11 mouse cellular contexts compared by ENCODE assay signal in genomic region chr3:90639511-90640154, GRCm38 (mm10). TPM values are rescaled to one million over a fixed set of nuclear protein-coding genes. Genes with fewer than 3 reads are reported as not detected.
A peak's percentile ranks its signal among the peaks of the same experiment; 100 is the strongest.
DNase-seq lines count a peak whose midpoint lies in the region; ATAC-seq and TF ChIP-seq lines count a peak whose summit lies in the region.
"Had no signal": no experiment of that assay in that cellular context is flagged by ENCODE, and none has a peak within 500 bp of the region (broad histone marks: within the 10 kb centered on the region; RNA-seq: fewer than 3 reads in every experiment).

No protein-coding gene starts in this region.

- DNase-seq in forebrain, postnatal 0 days = no peak
- peak; percentile 41 for DNase-seq in neural tube, embryonic 10.5 days (ENCODE audit: extremely low spot score, low spot score)
- DNase-seq in retina, embryonic 14.5 days (ENCODE audit: low spot score) = peak; percentile 52
- DNase-seq in ovary, adult 18-20 months (ENCODE audit: low spot score) = no peak
- no peak for DNase-seq in left cerebral cortex, postnatal 25 days (ENCODE audit: low spot score in 2 of 2)

- intact Hi-C loops in left cerebral cortex, postnatal 25 days (cut with DNase I) = no loop called here

- no peaks in the 10 kb centered on the region for H3K9me3 ChIP-seq in forebrain, postnatal 0 days (ENCODE audit: low read length)
- H3K9me3 ChIP-seq in forebrain, embryonic 13.5 days (replicated peaks) = no peaks in the 10 kb centered on the region
- H3K9me3 ChIP-seq in neural tube, embryonic 15.5 days (replicated peaks) = no peaks in the 10 kb centered on the region
- H3K9me3 ChIP-seq: limb, embryonic 12.5 days had no signal

- H3K27ac ChIP-seq in forebrain, postnatal 0 days (ENCODE audit: low read depth, low read length) = no peak overlapping the region
- H3K27ac ChIP-seq in forebrain, embryonic 13.5 days = no peak overlapping the region
- H3K27ac ChIP-seq in neural tube, embryonic 15.5 days (replicated peaks) = no peak overlapping the region
- H3K27ac ChIP-seq: limb, embryonic 12.5 days had no signal

- H3K27me3 ChIP-seq in forebrain, postnatal 0 days (ENCODE audit: insufficient read depth, low read length) = no peaks in the 10 kb centered on the region
- H3K27me3 ChIP-seq in forebrain, embryonic 13.5 days = no peaks in the 10 kb centered on the region
- no peaks in the 10 kb centered on the region for H3K27me3 ChIP-seq in neural tube, embryonic 15.5 days (replicated peaks)

- no peaks in the 10 kb centered on the region for H3K4me1 ChIP-seq in forebrain, postnatal 0 days (ENCODE audit: insufficient read depth)
- H3K4me1 ChIP-seq in forebrain, embryonic 13.5 days = no peaks in the 10 kb centered on the region
- no peaks in the 10 kb centered on the region for H3K4me1 ChIP-seq in neural tube, embryonic 15.5 days
- H3K4me1 ChIP-seq: limb, embryonic 12.5 days had no signal

- ATAC-seq in forebrain, postnatal 0 days = no peak
- no peak for ATAC-seq in forebrain, embryonic 13.5 days
- no peak for ATAC-seq in neural tube, embryonic 15.5 days (ENCODE audit: low FRiP score)
- peak; percentile 80 for ATAC-seq in erythroblast, adult 5-6 weeks (replicated peaks; ENCODE audit: low FRiP score, poor library complexity, severe bottlenecking)

- H3K36me3 ChIP-seq in forebrain, postnatal 0 days (ENCODE audit: insufficient read depth) = no peaks in the 10 kb centered on the region
- H3K36me3 ChIP-seq in forebrain, embryonic 13.5 days (ENCODE audit: poor library complexity, severe bottlenecking) = no peaks in the 10 kb centered on the region
- H3K36me3 ChIP-seq in neural tube, embryonic 15.5 days = no peaks in the 10 kb centered on the region
- H3K36me3 ChIP-seq: limb, embryonic 12.5 days had no signal

- H3K4me3 ChIP-seq in forebrain, postnatal 0 days (ENCODE audit: low read depth, low read length) = no peak overlapping the region
- no peak overlapping the region for H3K4me3 ChIP-seq in forebrain, embryonic 13.5 days
- H3K4me3 ChIP-seq in neural tube, embryonic 15.5 days (replicated peaks) = no peak overlapping the region
- H3K4me3 ChIP-seq: limb, embryonic 12.5 days had no signal

- H3K4me2 ChIP-seq in forebrain, postnatal 0 days (ENCODE audit: low read depth) = no peak overlapping the region
- H3K4me2 ChIP-seq in forebrain, embryonic 13.5 days = no peak overlapping the region
- H3K4me2 ChIP-seq in neural tube, embryonic 15.5 days = no peak overlapping the region
- H3K4me2 ChIP-seq: limb, embryonic 12.5 days had no signal

- 57% methylated on average over 7 of the region's 7 CpGs for WGBS in forebrain, postnatal 0 days
- WGBS in forebrain, embryonic 13.5 days = 51% methylated on average over 7 of the region's 7 CpGs
- 52% methylated on average over 7 of the region's 7 CpGs for WGBS in neural tube, embryonic 15.5 days

- H3K9ac ChIP-seq in forebrain, postnatal 0 days = no peak overlapping the region
- no peak overlapping the region for H3K9ac ChIP-seq in forebrain, embryonic 13.5 days
- H3K9ac ChIP-seq in neural tube, embryonic 15.5 days (replicated peaks) = no peak overlapping the region
- H3K9ac ChIP-seq: limb, embryonic 12.5 days had no signal

- TF ChIP-seq CTCF in forebrain, postnatal 0 days (IDR thresholded peaks at IDR 0.05; ENCODE audit: low read depth) = peak; percentile 59

RNA-seq across cellular contexts. Expression of gene S100a7a, which starts 14.2 kb away (rescaled TPM):
- total RNA-seq in forebrain, postnatal 0 days (2014; rRNA removed) = 0.19 and 0.23 TPM in 2 replicates
- not detected in 2 replicates for polyA plus RNA-seq in forebrain, postnatal 0 days (2015; fragmentation: Nextera tagmentation; extraction: Ambion mirVana)
- polyA plus RNA-seq in forebrain, embryonic 13.5 days (2015; fragmentation: Nextera tagmentation; extraction: Ambion mirVana) = 0.26 TPM in 1 of 2 replicates, not detected in the other
- not detected in 2 replicates for polyA plus RNA-seq in neural tube, embryonic 15.5 days (2015; fragmentation: Nextera tagmentation; extraction: Ambion mirVana)
- total RNA-seq in erythroblast, adult 5-6 weeks (2015; ENCODE audit: low replicate concordance) = not detected in 2 replicates
- total RNA-seq in erythroblast, adult 5-6 weeks (2017; ENCODE audit: low replicate concordance) = not detected in 2 replicates
- under 1 TPM; 0.69 to 0.94 TPM for total RNA-seq in left cerebral cortex, postnatal 25 days (2021)
- polyA plus RNA-seq: limb, embryonic 12.5 days; stomach, embryonic 14.5 days had no signal

RNA-seq across cellular contexts. Expression of gene S100a6, which starts 27.0 kb away (rescaled TPM):
- total RNA-seq in forebrain, postnatal 0 days (2014; rRNA removed) = 17.9 and 18.1 TPM in 2 replicates
- 34.9 and 40.7 TPM in 2 replicates for polyA plus RNA-seq in forebrain, postnatal 0 days (2015; fragmentation: Nextera tagmentation; extraction: Ambion mirVana)
- 15.4 and 23.8 TPM in 2 replicates for polyA plus RNA-seq in forebrain, embryonic 13.5 days (2015; fragmentation: Nextera tagmentation; extraction: Ambion mirVana)
- polyA plus RNA-seq in neural tube, embryonic 15.5 days (2015; fragmentation: Nextera tagmentation; extraction: Ambion mirVana) = 43.6 and 90.4 TPM in 2 replicates
- total RNA-seq in erythroblast, adult 5-6 weeks (2015; ENCODE audit: low replicate concordance) = 246 and 247 TPM in 2 replicates
- total RNA-seq in erythroblast, adult 5-6 weeks (2017; ENCODE audit: low replicate concordance) = 99.2 and 118 TPM in 2 replicates
- total RNA-seq in left cerebral cortex, postnatal 25 days (2021) = 10 to 100 TPM; 24.6 to 31.1 TPM

RNA-seq across cellular contexts. Expression of gene S100a8, which starts 29.1 kb away (rescaled TPM):
- total RNA-seq in forebrain, postnatal 0 days (2014; rRNA removed) = 6.7 and 15.1 TPM in 2 replicates
- 4.3 and 13.9 TPM in 2 replicates for polyA plus RNA-seq in forebrain, postnatal 0 days (2015; fragmentation: Nextera tagmentation; extraction: Ambion mirVana)
- 1.8 and 2.8 TPM in 2 replicates for polyA plus RNA-seq in forebrain, embryonic 13.5 days (2015; fragmentation: Nextera tagmentation; extraction: Ambion mirVana)
- polyA plus RNA-seq in neural tube, embryonic 15.5 days (2015; fragmentation: Nextera tagmentation; extraction: Ambion mirVana) = 9.2 and 16.0 TPM in 2 replicates
- 9,516 and 10,353 TPM in 2 replicates for total RNA-seq in erythroblast, adult 5-6 weeks (2015; ENCODE audit: low replicate concordance)
- 5,136 and 5,692 TPM in 2 replicates for total RNA-seq in erythroblast, adult 5-6 weeks (2017; ENCODE audit: low replicate concordance)
- not detected for total RNA-seq in left cerebral cortex, postnatal 25 days (2021)

RNA-seq across cellular contexts. Expression of gene S100a5, which starts 31.3 kb away (rescaled TPM):
- not detected in 2 replicates for total RNA-seq in forebrain, postnatal 0 days (2014; rRNA removed)
- 0.79 TPM in 1 of 2 replicates, not detected in the other for polyA plus RNA-seq in forebrain, postnatal 0 days (2015; fragmentation: Nextera tagmentation; extraction: Ambion mirVana)
- not detected in 2 replicates for polyA plus RNA-seq in forebrain, embryonic 13.5 days (2015; fragmentation: Nextera tagmentation; extraction: Ambion mirVana)
- not detected in 2 replicates for polyA plus RNA-seq in neural tube, embryonic 15.5 days (2015; fragmentation: Nextera tagmentation; extraction: Ambion mirVana)
- not detected in 2 replicates for total RNA-seq in erythroblast, adult 5-6 weeks (2015; ENCODE audit: low replicate concordance)
- not detected in 2 replicates for total RNA-seq in erythroblast, adult 5-6 weeks (2017; ENCODE audit: low replicate concordance)
- not detected for total RNA-seq in left cerebral cortex, postnatal 25 days (2021)
- total RNA-seq: adrenal gland, postnatal 36 days had no signal
- polyA plus RNA-seq: limb, embryonic 12.5 days had no signal

RNA-seq across cellular contexts. Expression of gene S100a4, which starts 36.1 kb away (rescaled TPM):
- total RNA-seq in forebrain, postnatal 0 days (2014; rRNA removed) = 2.8 and 5.9 TPM in 2 replicates
- 2.1 and 2.4 TPM in 2 replicates for polyA plus RNA-seq in forebrain, postnatal 0 days (2015; fragmentation: Nextera tagmentation; extraction: Ambion mirVana)
- 0.40 and 1.6 TPM in 2 replicates for polyA plus RNA-seq in forebrain, embryonic 13.5 days (2015; fragmentation: Nextera tagmentation; extraction: Ambion mirVana)
- 1.2 and 10.7 TPM in 2 replicates for polyA plus RNA-seq in neural tube, embryonic 15.5 days (2015; fragmentation: Nextera tagmentation; extraction: Ambion mirVana)
- 64.0 and 136 TPM in 2 replicates for total RNA-seq in erythroblast, adult 5-6 weeks (2015; ENCODE audit: low replicate concordance)
- total RNA-seq in erythroblast, adult 5-6 weeks (2017; ENCODE audit: low replicate concordance) = 89.5 and 104 TPM in 2 replicates
- 1 to 10 TPM; 3.6 to 7.5 TPM for total RNA-seq in left cerebral cortex, postnatal 25 days (2021)

Comparison
In these comparisons a context has a peak if more than half of its experiments do, and no peak if none do; other contexts are left out.
1. DNase-seq: peak in neural tube, embryonic 10.5 days (single experiment) and retina, embryonic 14.5 days (single experiment); none in forebrain, postnatal 0 days (single experiment), ovary, adult 18-20 months (single experiment) and left cerebral cortex, postnatal 25 days (0 of 2).
2. RNA of gene S100a8, which starts 29.1 kb away (total RNA-seq): 5,136 to 10,353 TPM in erythroblast, adult 5-6 weeks; 6.7 to 15.1 TPM in forebrain, postnatal 0 days and not detected in left cerebral cortex, postnatal 25 days; every median in the first group is over 100 times any median in the second.